Mouse (Mus musculus): ENCODE data around the gene Ankrd13b.

The Ankrd13b gene

GRCm38 (mm10) chr11:77492311-77492871 lies 2.9 kb upstream of the Ankrd13b start:
- no peak for DNase-seq (ENCODE audit: low spot score)

GRCm38 (mm10) chr11:77491502-77492291 lies 2.2 kb upstream of the Ankrd13b start:
- no peak for DNase-seq (ENCODE audit: low spot score)

DNA sequence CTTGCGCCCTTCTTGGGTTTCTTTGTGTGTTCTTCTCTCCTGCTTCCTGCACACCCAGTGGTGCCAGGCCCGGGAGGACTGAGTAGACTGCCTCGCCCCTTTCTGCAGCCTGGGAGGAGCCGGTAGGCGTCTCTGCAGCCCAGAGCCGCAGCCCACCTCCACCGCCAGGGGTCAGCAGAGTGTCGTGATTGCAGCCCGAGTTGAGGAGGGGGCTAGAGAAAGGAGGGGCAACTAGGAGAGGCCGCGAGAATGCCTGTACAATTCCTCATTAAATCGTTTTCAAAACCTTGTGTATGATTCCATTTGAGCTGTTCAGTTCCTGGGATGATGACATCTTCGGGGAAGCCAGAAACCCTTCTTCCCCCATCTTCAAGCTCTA lies 1.6 kb upstream of the Ankrd13b start:
- DNase-seq (ENCODE audit: low spot score): peak; percentile 90

- DNase-seq (ENCODE audit: low spot score): no peak
These were observed 973 bp upstream of the Ankrd13b start for GRCm38 (mm10) chr11:77490451-77490850.

DNA sequence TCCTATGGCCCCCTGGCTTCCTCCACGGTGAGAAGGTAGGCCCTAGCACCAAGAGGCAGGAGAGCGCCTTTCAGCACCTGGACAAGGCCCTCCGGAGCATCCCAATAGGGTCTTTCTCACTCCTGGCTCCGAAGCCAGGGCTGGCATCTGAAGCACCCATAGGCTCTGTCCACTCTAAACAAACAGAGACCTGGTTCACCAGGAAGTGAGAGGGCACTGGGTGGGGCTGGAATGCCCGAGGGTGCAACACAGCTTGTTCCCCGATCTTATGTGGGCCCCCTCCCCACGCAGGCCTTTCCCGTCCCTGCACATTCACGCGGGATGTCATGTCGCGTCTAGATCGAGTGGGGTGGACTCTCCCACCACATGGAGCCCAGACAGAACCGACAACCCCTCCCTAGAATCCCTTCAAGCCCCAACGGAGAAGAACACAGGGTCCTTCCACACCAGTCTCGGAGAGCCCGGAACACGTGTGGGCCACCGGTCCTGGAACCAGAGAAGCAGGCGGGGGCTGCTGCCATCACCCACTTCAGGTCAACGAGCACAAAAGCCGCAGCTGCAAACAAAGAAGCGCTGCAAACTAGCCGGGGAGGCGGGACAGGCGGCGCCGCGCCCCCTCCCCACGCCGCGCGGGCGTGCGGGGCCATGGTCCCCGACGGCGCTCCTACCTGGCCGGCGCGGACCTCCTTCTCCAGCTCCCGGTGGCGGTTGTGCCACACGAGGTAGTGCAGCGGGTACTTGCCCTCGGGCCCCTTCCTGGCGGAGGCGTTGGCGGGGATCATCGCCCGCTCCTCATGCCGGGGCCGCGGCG lies 502 bp downstream of the Ankrd13b start:
- DNase-seq (ENCODE audit: low spot score): no peak

DNA sequence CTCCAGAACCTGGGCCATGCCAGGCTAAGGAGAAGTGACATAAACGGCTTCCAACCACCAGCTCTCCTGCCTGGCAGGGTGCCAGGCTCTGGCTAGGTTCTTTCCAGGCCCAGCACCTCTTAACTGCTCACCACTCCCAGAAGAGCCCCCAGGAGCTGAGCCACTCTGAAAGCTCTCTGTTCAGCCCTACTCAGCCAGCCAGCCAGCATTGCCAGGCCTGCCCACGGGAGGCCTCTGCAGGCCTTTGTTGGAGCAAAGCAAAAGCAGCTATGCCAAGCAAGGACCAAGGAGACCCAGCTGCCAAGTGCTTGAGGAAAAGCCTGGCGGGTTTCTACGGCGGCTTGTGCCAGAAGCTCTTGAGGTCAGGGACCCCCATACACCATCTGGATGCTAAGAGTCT lies 2.7 kb downstream of the Ankrd13b start:
- no peak for DNase-seq (ENCODE audit: low spot score)

- DNase-seq (ENCODE audit: low spot score): no peak
These were observed 4.2 kb downstream of the Ankrd13b start for GRCm38 (mm10) chr11:77485229-77485628.

DNA sequence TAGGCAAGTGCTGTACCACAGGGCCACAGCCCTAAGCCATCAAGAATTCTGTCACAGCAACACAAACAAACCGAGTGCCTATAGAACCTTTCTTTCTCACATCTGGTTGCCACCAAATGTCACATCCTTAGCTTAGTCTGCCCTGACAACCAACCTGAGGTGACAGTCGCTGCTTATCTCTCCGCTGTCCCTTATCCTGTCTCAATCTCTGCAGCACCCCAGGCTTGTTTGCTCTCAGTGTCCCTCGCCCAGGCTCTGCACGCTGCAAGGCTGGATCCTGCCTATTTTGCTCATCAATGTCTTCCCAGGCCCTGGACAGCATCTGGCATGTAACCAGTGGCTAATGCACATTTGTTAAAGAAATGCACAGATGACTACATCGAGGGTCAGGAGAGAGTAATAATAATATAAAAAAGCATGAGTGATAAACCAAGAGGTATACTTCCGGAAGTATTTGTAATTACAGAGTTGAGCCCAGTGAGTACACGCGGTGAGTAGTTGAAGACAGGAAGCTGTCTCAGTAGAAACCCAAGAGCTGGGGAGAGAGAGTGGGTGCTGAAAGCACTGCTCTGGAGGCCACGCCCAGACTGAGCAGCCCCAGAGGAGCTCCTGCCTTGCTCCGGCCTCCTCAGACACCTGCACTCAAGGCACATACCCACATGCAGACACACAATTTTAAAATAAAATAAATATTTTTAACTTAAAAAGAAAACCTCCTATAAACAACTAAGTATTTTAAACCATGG lies 5.8 kb downstream of the Ankrd13b start:
- no peak for DNase-seq (ENCODE audit: low spot score)

DNA sequence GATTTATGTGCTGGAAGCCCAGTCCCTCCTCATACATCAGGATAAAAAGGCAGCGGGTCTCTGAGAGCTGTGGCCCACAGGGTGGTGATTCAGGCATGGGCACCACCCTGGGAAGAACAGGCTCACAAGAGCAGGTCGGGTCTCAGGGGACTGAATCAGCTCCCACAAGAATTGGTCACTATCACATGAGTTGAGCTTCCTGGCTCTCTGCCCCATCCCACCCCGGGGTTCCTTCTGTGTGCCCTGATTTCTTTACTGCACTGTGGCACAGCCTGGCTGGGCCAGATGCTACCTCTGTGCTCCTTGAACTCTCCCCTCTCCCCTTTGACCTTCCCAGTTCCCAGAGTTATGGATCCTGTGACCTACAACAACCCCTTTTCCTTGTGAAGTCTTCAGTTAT lies 6.4 kb downstream of the Ankrd13b start:
- DNase-seq (ENCODE audit: low spot score): no peak

GRCm38 (mm10) chr11:77476895-77477294 lies 12.6 kb downstream of the Ankrd13b start:
- no peak for DNase-seq (ENCODE audit: low spot score)

GRCm38 (mm10) chr11:77476216-77476615 lies 13.3 kb downstream of the Ankrd13b start:
- DNase-seq (ENCODE audit: low spot score): no peak

- no peak for DNase-seq (ENCODE audit: low spot score)
These were observed 16.7 kb downstream of the Ankrd13b start for GRCm38 (mm10) chr11:77472775-77473174.

GRCm38 (mm10) chr11:77471407-77471806 lies 18.1 kb downstream of the Ankrd13b start:
- DNase-seq (ENCODE audit: low spot score): no peak

- no peak for DNase-seq (ENCODE audit: low spot score)
These were observed 21.1 kb downstream of the Ankrd13b start for GRCm38 (mm10) chr11:77468397-77468796.

DNA sequence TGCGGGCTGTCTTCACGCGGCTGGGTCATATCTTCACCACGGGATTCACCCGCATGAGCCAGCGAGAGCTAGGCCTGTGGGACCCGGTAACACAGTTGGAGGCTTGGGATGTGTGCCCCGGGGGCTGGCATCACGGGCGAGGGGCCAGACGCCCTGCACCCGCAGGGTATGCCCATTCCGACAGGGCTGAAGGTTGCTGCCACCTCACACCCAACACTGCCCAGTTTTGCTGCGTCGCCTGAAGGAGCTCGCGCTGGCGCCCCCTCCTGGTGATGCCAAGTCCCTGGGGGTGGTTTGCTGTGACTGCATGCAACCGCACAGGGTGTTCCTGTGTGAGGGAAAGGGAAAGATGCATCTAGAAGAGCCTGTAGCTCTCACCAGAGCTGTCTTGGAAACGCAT lies 21.7 kb downstream of the Ankrd13b start:
- DNase-seq (ENCODE audit: low spot score): peak; percentile 84

DNA sequence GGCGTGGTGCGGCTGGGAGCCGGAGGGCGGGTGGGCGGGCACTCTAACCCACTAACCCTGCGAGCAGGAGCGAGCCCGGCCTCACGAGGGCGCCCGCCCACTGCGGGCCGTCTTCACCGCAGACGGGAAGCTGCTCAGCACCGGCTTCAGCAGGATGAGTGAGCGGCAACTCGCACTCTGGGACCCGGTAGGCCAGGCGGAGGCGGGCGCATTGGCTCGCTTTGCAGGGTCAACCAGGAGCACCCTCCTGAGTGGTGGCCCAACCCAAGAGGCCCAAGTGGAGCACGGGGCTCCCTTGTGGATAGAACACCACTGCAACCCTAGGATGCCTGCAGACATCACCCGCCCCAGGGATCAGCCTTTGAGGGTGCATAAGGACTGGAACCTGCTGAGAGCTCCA lies 22.3 kb downstream of the Ankrd13b start:
- peak; percentile 83 for DNase-seq (ENCODE audit: low spot score)

GRCm38 (mm10) chr11:77466544-77466943 lies 22.9 kb downstream of the Ankrd13b start:
- DNase-seq (ENCODE audit: low spot score): no peak

DNA sequence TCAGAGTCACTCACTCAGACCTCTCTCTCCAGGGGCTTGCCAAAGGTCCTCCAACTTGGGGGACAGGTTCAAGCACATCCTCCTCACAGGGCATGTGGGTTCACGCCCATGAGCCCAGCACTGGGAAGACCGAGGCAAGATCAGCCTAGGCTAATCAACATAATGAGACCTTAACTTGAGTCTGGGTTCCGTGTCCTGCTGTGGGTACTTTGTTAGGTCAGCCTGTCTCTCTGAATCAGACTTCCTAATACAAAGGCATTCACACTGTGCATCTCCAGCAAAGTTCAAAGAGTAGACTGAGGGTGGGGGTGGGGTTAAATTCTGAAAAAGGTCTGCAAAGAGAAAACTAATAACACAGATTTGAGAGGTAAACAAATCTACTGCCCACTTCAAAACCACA lies 24.4 kb downstream of the Ankrd13b start:
- no peak for DNase-seq (ENCODE audit: low spot score)

GRCm38 (mm10) chr11:77464684-77465083 lies 24.8 kb downstream of the Ankrd13b start:
- DNase-seq (ENCODE audit: low spot score): no peak

- DNase-seq (ENCODE audit: low spot score): no peak
These were observed 25.7 kb downstream of the Ankrd13b start for GRCm38 (mm10) chr11:77463786-77464185.

DNA sequence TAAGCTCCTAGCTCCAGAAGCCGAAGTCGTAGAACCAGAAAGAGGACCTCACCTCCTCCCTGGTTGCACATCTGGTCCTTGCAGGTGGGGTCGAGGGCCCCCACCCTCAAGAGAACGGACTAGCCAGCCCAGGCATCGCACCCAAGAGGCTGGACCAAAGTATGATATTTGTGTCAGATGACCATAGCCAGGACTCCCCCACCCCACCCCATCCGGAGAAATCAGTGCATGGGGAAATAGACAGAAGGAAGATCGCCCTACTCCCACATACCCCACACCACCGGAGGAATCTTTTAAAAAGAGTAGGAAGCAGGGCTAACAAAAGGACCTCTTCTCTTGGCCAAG lies 26.4 kb downstream of the Ankrd13b start:
- no peak for DNase-seq (ENCODE audit: low spot score)
